Mouse (Mus musculus) kidney, embryonic 14.5 days (tissue): Measurements from ENCODE around the gene Olfr1353. TPM values are rescaled to one million over a fixed set of nuclear protein-coding genes. Genes with fewer than 3 reads are reported as not detected.
"Not testable (repeated sequence)": the region's sequence is repeated elsewhere in the genome, so short reads cannot be mapped to it uniquely, and the experiment has no call there.

Source experiments
- ATAC-seq: fragments of 200-750 bp; cut with Nextera tagmentation; 2 replicates; pipeline ENCODE4 v1.8.0; 2017; ENCODE audit warnings: moderate number of reproducible peaks, mild to moderate bottlenecking, moderate TSS enrichment, moderate library complexity; ENCODE audit not compliant: low FRiP score, low TSS enrichment
- H3K27ac ChIP-seq: fragments of 300-500 bp; sonication (generic); 2 replicates; pipeline ENCODE4 v1.5.1; 2014; ENCODE audit warnings: low read depth, mild to moderate bottlenecking, low read length, moderate library complexity, mixed read lengths
- H3K27me3 ChIP-seq: fragments of 300-500 bp; sonication (generic); 2 replicates; pipeline ENCODE4 v1.6.1; 2014; ENCODE audit warnings: mild to moderate bottlenecking, low read length; ENCODE audit not compliant: control insufficient read depth, insufficient read depth
- H3K36me3 ChIP-seq: fragments of 300-500 bp; sonication (generic); 2 replicates; pipeline ENCODE4 v1.6.1; 2014; ENCODE audit warnings: low read length, mixed read lengths; ENCODE audit not compliant: control insufficient read depth, insufficient read depth
- H3K4me1 ChIP-seq: fragments of 300-500 bp; sonication (generic); 2 replicates; pipeline ENCODE4 v1.6.1; 2014; ENCODE audit warnings: low read length, mixed read lengths; ENCODE audit not compliant: control insufficient read depth, insufficient read depth
- H3K4me2 ChIP-seq: fragments of 300-500 bp; sonication (generic); replicated peaks from 2 replicates; pipeline ENCODE4 v1.6.1; 2014; ENCODE audit warnings: low read depth, mild to moderate bottlenecking, low read length
- H3K4me3 ChIP-seq: fragments of 300-500 bp; sonication (generic); 2 replicates; pipeline ENCODE4 v1.5.1; 2014; ENCODE audit warnings: mild to moderate bottlenecking, low read length
- H3K9ac ChIP-seq: fragments of 300-500 bp; sonication (generic); 2 replicates; pipeline ENCODE4 v1.6.1; 2014; ENCODE audit warnings: low read depth, mild to moderate bottlenecking, low read length, moderate library complexity
- H3K9me3 ChIP-seq: fragments of 300-500 bp; sonication (generic); 2 replicates; pipeline ENCODE4 v1.6.1; 2016; ENCODE audit warnings: low read length; ENCODE audit not compliant: control insufficient read depth
- WGBS: fragments of 180-500 bp; shearing (Covaris S2); extraction: QIAGEN DNeasy Blood & Tissue Kit; methylation state at CpG from one replicate; pipeline ENCODE4 v1.1.7; 2014; 5-methylcytosine and 5-hydroxymethylcytosine counted together
- polyA plus RNA-seq: library from polyadenylated mRNA; unstranded; fragments of >200 nt; fragmentation: Nextera tagmentation; extraction: Ambion mirVana; gene quantifications from 2 replicates; pipeline ENCODE4 v1.2.1, GENCODE M21; 2014

The Olfr1353 gene
- not detected in 2 replicates for polyA plus RNA-seq

- not testable (repeated sequence) for H3K9ac ChIP-seq, H3K27me3 ChIP-seq, H3K4me3 ChIP-seq, ATAC-seq, H3K4me2 ChIP-seq, H3K27ac ChIP-seq, H3K36me3 ChIP-seq, H3K4me1 ChIP-seq, H3K9me3 ChIP-seq
Observed at GRCm38 (mm10) chr10:78963009-78963408, at the start of gene Olfr1353. TSS of gene Olfr1353 (plus strand) at chr10:78963309.

- ATAC-seq, H3K27ac ChIP-seq: not testable (repeated sequence)
Observed at GRCm38 (mm10) chr10:78950336-78950735, 12.8 kb upstream of the Olfr1353 start, which contains the start of gene Olfr8. TSS of gene Olfr8 (plus strand) at chr10:78950636.

GRCm38 (mm10) chr10:78980750-78981149 lies 17.6 kb downstream of the Olfr1353 start, which contains the start of gene Olfr1352:
TSS of gene Olfr1352 (plus strand) at chr10:78981050.
- H3K27me3 ChIP-seq, result no peaks in the 10 kb centered on the region
- no peaks in the 10 kb centered on the region for H3K36me3 ChIP-seq
- ATAC-seq, result no peak
- no peak within 1 kb of the TSS for H3K4me3 ChIP-seq
- no peak within 1 kb of the TSS for H3K9ac ChIP-seq
- no peaks in the 10 kb centered on the region for H3K9me3 ChIP-seq
- no peak within 1 kb of the TSS for H3K27ac ChIP-seq
- H3K4me1 ChIP-seq, result no peaks in the 10 kb centered on the region
- H3K4me2 ChIP-seq, result no peak within 1 kb of the TSS

More at GRCm38 (mm10) chr10:78950336-78950735, 12.8 kb upstream of the Olfr1353 start, which contains the start of gene Olfr8:
- not testable (repeated sequence) for H3K4me3 ChIP-seq, H3K9me3 ChIP-seq, H3K27me3 ChIP-seq, H3K36me3 ChIP-seq, H3K4me2 ChIP-seq, H3K9ac ChIP-seq, H3K4me1 ChIP-seq
- WGBS, result 95% methylated on average over 1 of the region's 1 CpGs

GRCm38 (mm10) chr10:79012172-79012571 lies 49.1 kb downstream of the Olfr1353 start, which contains the start of gene Olfr1351:
TSS of gene Olfr1351 (plus strand) at chr10:79012472.
- ATAC-seq, result no peak

More at GRCm38 (mm10) chr10:79012172-79012571, 49.1 kb downstream of the Olfr1353 start, which contains the start of gene Olfr1351:
- Histone ChIP-seq H3K4me2 (no peak within 1 kb of the TSS), H3K27ac (no peak within 1 kb of the TSS), H3K4me3 (no peak within 1 kb of the TSS), H3K9me3 (no peaks in the 10 kb centered on the region), H3K27me3 (no peaks in the 10 kb centered on the region), H3K36me3 (no peaks in the 10 kb centered on the region), H3K9ac (no peak within 1 kb of the TSS), H3K4me1 (no peaks in the 10 kb centered on the region)
- WGBS, result 69% methylated on average over 1 of the region's 1 CpGs

Other genes starting within 250 kb of the Olfr1353 start
- gene Casp14, start 245.0 kb upstream of the Olfr1353 start, polyA plus RNA-seq, result not detected in 2 replicates
- not detected in 2 replicates for gene Ccdc105, start 210.2 kb upstream of the Olfr1353 start, polyA plus RNA-seq
- 0.27 and 0.84 TPM in 2 replicates for gene Slc1a6, start 182.8 kb upstream of the Olfr1353 start, polyA plus RNA-seq
- gene Olfr1356, start 111.1 kb upstream of the Olfr1353 start, polyA plus RNA-seq, result not detected in 2 replicates
- not detected in 2 replicates for gene Olfr1355, start 87.8 kb upstream of the Olfr1353 start, polyA plus RNA-seq
- gene Olfr1354, start 50.1 kb upstream of the Olfr1353 start, polyA plus RNA-seq, result not detected in 2 replicates
- gene Olfr8, start 12.7 kb upstream of the Olfr1353 start, polyA plus RNA-seq, result not detected in 2 replicates
- gene Olfr1352, start 17.7 kb downstream of the Olfr1353 start, polyA plus RNA-seq, result not detected in 2 replicates
- gene Olfr1351, start 49.2 kb downstream of the Olfr1353 start, polyA plus RNA-seq, result not detected in 2 replicates
- 0.27 TPM in 1 of 2 replicates, not detected in the other for gene Olfr57, start 65.4 kb downstream of the Olfr1353 start, polyA plus RNA-seq
- 15.7 and 30.3 TPM in 2 replicates for gene 2610008E11Rik, start 134.3 kb downstream of the Olfr1353 start, polyA plus RNA-seq
- not detected in 2 replicates for gene Vmn2r80, start 185.5 kb downstream of the Olfr1353 start, polyA plus RNA-seq